Comparison of ENCODE assay signal across 10 mouse cellular contexts in the genomic region with DNA sequence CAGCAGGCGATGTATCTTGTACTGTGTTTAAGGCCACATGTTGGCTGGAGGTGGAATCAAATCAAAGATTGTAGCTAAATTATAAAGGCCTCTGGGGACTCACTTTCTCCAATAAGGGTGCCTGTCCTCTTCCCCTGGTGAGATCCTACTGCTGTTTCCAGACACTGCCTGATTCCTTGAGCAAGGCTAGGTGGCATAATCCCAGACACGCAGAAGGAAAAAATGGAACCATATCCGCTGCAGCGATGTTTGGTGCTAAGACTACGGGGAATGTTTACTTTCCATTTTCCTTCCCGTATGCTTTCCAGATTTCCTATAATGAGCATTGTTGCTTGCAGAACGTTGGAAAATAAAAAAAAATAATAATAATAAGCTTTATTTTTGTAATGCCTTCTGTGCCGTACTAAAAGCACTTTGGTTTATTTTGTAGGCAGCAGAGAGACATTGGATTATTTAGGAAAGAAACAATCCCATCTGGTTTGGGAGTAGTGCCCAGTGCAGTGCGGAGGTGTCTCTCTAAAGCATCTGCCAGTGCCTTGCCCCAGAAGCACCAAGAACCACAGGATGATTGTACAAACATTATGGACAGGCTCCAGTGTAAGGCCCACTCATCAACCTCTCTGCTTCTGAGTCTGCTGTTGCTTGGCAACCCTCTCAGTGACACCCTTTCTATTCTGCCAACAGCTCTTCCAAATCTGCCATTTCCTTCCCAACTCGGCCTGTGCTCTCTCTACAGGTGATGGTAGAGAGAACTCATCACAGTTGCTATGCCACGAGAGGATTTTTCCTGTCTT. TPM values are rescaled to one million over a fixed set of nuclear protein-coding genes. Genes with fewer than 3 reads are reported as not detected.
DNase-seq lines count a peak whose midpoint lies in the region; ATAC-seq and TF ChIP-seq lines count a peak whose summit lies in the region.
"Had no signal": no experiment of that assay in that cellular context is flagged by ENCODE, and none has a peak within 500 bp of the region (broad histone marks: within the 10 kb centered on the region; RNA-seq: fewer than 3 reads in every experiment).

No protein-coding gene starts in this region.

- H3K9me3 ChIP-seq in midbrain, embryonic 14.5 days (ENCODE audit: control insufficient read depth, low read length): no peaks in the 10 kb centered on the region
- no peaks in the 10 kb centered on the region for H3K9me3 ChIP-seq in midbrain, embryonic 10.5 days (replicated peaks)
- H3K9me3 ChIP-seq: liver, embryonic 12.5 days; neural tube, embryonic 12.5 days had no signal

- no peak overlapping the region for H3K4me3 ChIP-seq in midbrain, embryonic 14.5 days (replicated peaks; ENCODE audit: low read depth, low read length)
- H3K4me3 ChIP-seq in midbrain, embryonic 10.5 days: no peak overlapping the region
- no peak overlapping the region for H3K4me3 ChIP-seq in kidney, adult 2 months (ENCODE audit: insufficient read depth, low read depth, low read length)
- no peak overlapping the region for H3K4me3 ChIP-seq in heart, adult 2 months
- H3K4me3 ChIP-seq: liver, embryonic 12.5 days; neural tube, embryonic 12.5 days had no signal

- H3K4me2 ChIP-seq in midbrain, embryonic 14.5 days (ENCODE audit: low read length): no peak overlapping the region
- H3K4me2 ChIP-seq: liver, embryonic 12.5 days; neural tube, embryonic 12.5 days had no signal

- ATAC-seq in midbrain, embryonic 14.5 days (ENCODE audit: low FRiP score, low TSS enrichment): no peak
- ATAC-seq: liver, embryonic 12.5 days had no signal

- H3K79me2 ChIP-seq in heart, adult 2 months (replicated peaks; ENCODE audit: control insufficient read depth, insufficient read depth, low read length): no peaks in the 10 kb centered on the region

- no peak overlapping the region for H3K27ac ChIP-seq in midbrain, embryonic 14.5 days (replicated peaks; ENCODE audit: low read depth, low read length)
- no peak overlapping the region for H3K27ac ChIP-seq in midbrain, embryonic 10.5 days (replicated peaks)
- H3K27ac ChIP-seq in kidney, adult 2 months (ENCODE audit: insufficient read depth, low read depth, low read length): no peak overlapping the region
- H3K27ac ChIP-seq in heart, adult 2 months: no peak overlapping the region
- H3K27ac ChIP-seq: liver, embryonic 12.5 days; neural tube, embryonic 12.5 days had no signal

- H3K4me1 ChIP-seq in midbrain, embryonic 14.5 days (ENCODE audit: control insufficient read depth, insufficient read depth, low read length): no peaks in the 10 kb centered on the region
- H3K4me1 ChIP-seq in midbrain, embryonic 10.5 days: no peaks in the 10 kb centered on the region
- peaks cover 7% of the 10 kb centered on the region; the same call in 1 of the 2 replicates for H3K4me1 ChIP-seq in kidney, adult 2 months (ENCODE audit: control insufficient read depth, insufficient read depth, low read length)
- no peaks in the 10 kb centered on the region for H3K4me1 ChIP-seq in heart, adult 2 months (ENCODE audit: control insufficient read depth, insufficient read depth, low read length)
- H3K4me1 ChIP-seq: liver, embryonic 12.5 days; neural tube, embryonic 12.5 days had no signal

- H3K9ac ChIP-seq in midbrain, embryonic 14.5 days (replicated peaks; ENCODE audit: low read length): no peak overlapping the region
- no peak overlapping the region for H3K9ac ChIP-seq in heart, adult 2 months (ENCODE audit: low read depth, low read length)
- H3K9ac ChIP-seq: liver, embryonic 12.5 days; neural tube, embryonic 12.5 days had no signal

- H3K27me3 ChIP-seq in midbrain, embryonic 14.5 days (ENCODE audit: control insufficient read depth, insufficient read depth, low read length): no peaks in the 10 kb centered on the region
- H3K27me3 ChIP-seq in midbrain, embryonic 10.5 days (ENCODE audit: low read depth, poor library complexity, severe bottlenecking): no peaks in the 10 kb centered on the region
- no peaks in the 10 kb centered on the region for H3K27me3 ChIP-seq in kidney, adult 2 months (replicated peaks; ENCODE audit: control insufficient read depth, insufficient read depth, low read length)
- no peaks in the 10 kb centered on the region for H3K27me3 ChIP-seq in heart, adult 2 months (ENCODE audit: control insufficient read depth, insufficient read depth, low read length)
- H3K27me3 ChIP-seq: liver, embryonic 12.5 days; neural tube, embryonic 12.5 days had no signal

- intact Hi-C loops in left cerebral cortex, postnatal 25 days (cut with DNase I): loop anchor here (2.0 kb wide), 1 partner anchor 22 kb away; no protein-coding TSS in a partner anchor
- intact Hi-C loops in heart, adult 2 months (cut with DNase I): no loop called here

- H3K36me3 ChIP-seq in midbrain, embryonic 14.5 days (ENCODE audit: control insufficient read depth, insufficient read depth, low read length): no peaks in the 10 kb centered on the region
- H3K36me3 ChIP-seq in midbrain, embryonic 10.5 days: no peaks in the 10 kb centered on the region
- no peaks in the 10 kb centered on the region for H3K36me3 ChIP-seq in kidney, adult 2 months (ENCODE audit: control insufficient read depth, insufficient read depth, low read length)
- H3K36me3 ChIP-seq in heart, adult 2 months (ENCODE audit: control insufficient read depth, insufficient read depth, low read length): no peaks in the 10 kb centered on the region
- H3K36me3 ChIP-seq: liver, embryonic 12.5 days; neural tube, embryonic 12.5 days had no signal

- WGBS in midbrain, embryonic 14.5 days: 83% methylated on average over 11 of the region's 11 CpGs
- WGBS in midbrain, embryonic 10.5 days: 84% methylated on average over 11 of the region's 11 CpGs
- WGBS in kidney, adult 2 months: 90% methylated on average over 11 of the region's 11 CpGs
- WGBS in heart, adult 2 months: 82% methylated on average over 11 of the region's 11 CpGs

- no peak for TF ChIP-seq CTCF in kidney, adult 2 months (conservative IDR thresholded peaks at IDR 0.05; ENCODE audit: insufficient read depth, insufficient read length, low read depth, low read length)
- TF ChIP-seq CTCF in heart, adult 2 months (IDR thresholded peaks at IDR 0.05): no peak

- TF ChIP-seq EP300 in heart, adult 2 months (IDR thresholded peaks at IDR 0.05; ENCODE audit: insufficient read depth, low read depth, low read length): no peak

- no peak for TF ChIP-seq POLR2A in kidney, adult 2 months (IDR thresholded peaks at IDR 0.05; ENCODE audit: low read depth, low read length)
- TF ChIP-seq POLR2A in heart, adult 2 months (IDR thresholded peaks at IDR 0.05; ENCODE audit: insufficient read depth, low read depth, low read length): no peak

- peak; percentile 34 for DNase-seq in midbrain, embryonic 14.5 days
- no peak for DNase-seq in midbrain, embryonic 10.5 days (ENCODE audit: low spot score)
- peak; percentile 80 to 91 for DNase-seq in layer of hippocampus, adult 18-20 months (ENCODE audit: low spot score in 2 of 2)
- peak; percentile 59 to 94 for DNase-seq in left cerebral cortex, postnatal 25 days (ENCODE audit: low spot score in 2 of 2)
- no peak for DNase-seq in MN1 (ENCODE audit: low spot score)
- DNase-seq in kidney, adult 2 months: no peak
- DNase-seq in heart, adult 2 months: no peak
- DNase-seq: thymus, postnatal 4 days had no signal

RNA-seq across cellular contexts. Expression of gene Abhd17c, which starts 23.2 kb away (rescaled TPM):
- 50.3 and 55.7 TPM in 2 replicates for polyA plus RNA-seq in midbrain, embryonic 14.5 days (2014; fragmentation: Nextera tagmentation; extraction: Ambion mirVana)
- polyA plus RNA-seq in midbrain, embryonic 10.5 days (2016; fragmentation: Nextera tagmentation; extraction: Ambion mirVana): 11.9 and 17.2 TPM in 2 replicates
- 10 to 100 TPM; 56.1 to 56.3 TPM for total RNA-seq in layer of hippocampus, adult 18-20 months (2021)
- 10 to 100 TPM; 36.9 to 37.9 TPM for total RNA-seq in left cerebral cortex, postnatal 25 days (2021)
- 151 and 179 TPM in 2 replicates for polyA plus RNA-seq in kidney, adult 2 months (2012; rRNA removed)
- 10 to 100 TPM; 32.7 to 34.8 TPM for total RNA-seq in heart, adult 2 months (2021)
- 29.5 and 40.8 TPM in 2 replicates for polyA plus RNA-seq in heart, adult 2 months (2012; rRNA removed)

Comparison
In these comparisons a context has a peak if more than half of its experiments do, and no peak if none do; other contexts are left out.
1. DNase-seq: peak in midbrain, embryonic 14.5 days (single experiment), layer of hippocampus, adult 18-20 months (2 of 2) and left cerebral cortex, postnatal 25 days (2 of 2); none in midbrain, embryonic 10.5 days (single experiment), MN1 (single experiment), kidney, adult 2 months (single experiment) and heart, adult 2 months (0 of 2).